Mouse (Mus musculus): Measurements from ENCODE around the gene Prkca. TPM values are rescaled to one million over a fixed set of nuclear protein-coding genes. Genes with fewer than 3 reads are reported as not detected.

Prkca gene
- polyA plus RNA-seq, 1 experiment from 2014 or later = 19.8 TPM

DNA sequence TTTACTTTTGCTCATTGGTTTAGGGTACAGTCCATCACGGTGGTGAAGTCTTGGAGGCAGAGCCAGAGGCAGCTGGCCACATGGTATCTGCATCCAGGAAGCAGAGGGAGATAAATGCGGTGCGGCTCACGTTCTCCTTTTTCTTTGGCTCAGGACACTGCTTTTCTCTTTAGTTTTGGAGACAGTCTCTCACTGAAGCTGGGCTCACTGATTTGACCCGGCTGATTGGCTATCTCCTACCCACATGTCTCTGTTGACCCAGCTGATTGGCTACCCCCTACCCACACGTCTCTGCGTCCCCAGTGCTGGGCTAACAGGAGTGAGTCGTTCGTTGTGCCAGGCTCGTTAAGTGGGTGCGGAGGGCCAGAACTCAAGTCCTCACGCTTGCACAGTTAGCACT, 315.3 kb downstream of the Prkca start:
- no peak overlapping the region for H3K27ac ChIP-seq (ENCODE audit: low read depth)
- DNase-seq (ENCODE audit: low spot score) = no peak
- H3K4me3 ChIP-seq (ENCODE audit: low read depth, low read length) = no peak overlapping the region
- 0 out of 2 replicates have a peak, but pooled peaks cover 2% of the 10 kb centered on the region for H3K4me1 ChIP-seq (replicated peaks; ENCODE audit: control insufficient read depth, insufficient read depth, low read length)
- H3K4me2 ChIP-seq (ENCODE audit: low read length) = no peak overlapping the region
- no peaks in the 10 kb centered on the region for H3K27me3 ChIP-seq (replicated peaks; ENCODE audit: control insufficient read depth, insufficient read depth, low read length)
- no peaks in the 10 kb centered on the region for H3K9me3 ChIP-seq (ENCODE audit: control insufficient read depth, low read length)
- 56% methylated on average over 12 of the region's 12 CpGs for WGBS
- H3K36me3 ChIP-seq (ENCODE audit: control insufficient read depth, insufficient read depth, low read length) = no peaks in the 10 kb centered on the region
- ATAC-seq (replicated peaks; ENCODE audit: low FRiP score, low TSS enrichment, low read depth) = no peak
- H3K9ac ChIP-seq (ENCODE audit: low read length) = no peak overlapping the region

DNA sequence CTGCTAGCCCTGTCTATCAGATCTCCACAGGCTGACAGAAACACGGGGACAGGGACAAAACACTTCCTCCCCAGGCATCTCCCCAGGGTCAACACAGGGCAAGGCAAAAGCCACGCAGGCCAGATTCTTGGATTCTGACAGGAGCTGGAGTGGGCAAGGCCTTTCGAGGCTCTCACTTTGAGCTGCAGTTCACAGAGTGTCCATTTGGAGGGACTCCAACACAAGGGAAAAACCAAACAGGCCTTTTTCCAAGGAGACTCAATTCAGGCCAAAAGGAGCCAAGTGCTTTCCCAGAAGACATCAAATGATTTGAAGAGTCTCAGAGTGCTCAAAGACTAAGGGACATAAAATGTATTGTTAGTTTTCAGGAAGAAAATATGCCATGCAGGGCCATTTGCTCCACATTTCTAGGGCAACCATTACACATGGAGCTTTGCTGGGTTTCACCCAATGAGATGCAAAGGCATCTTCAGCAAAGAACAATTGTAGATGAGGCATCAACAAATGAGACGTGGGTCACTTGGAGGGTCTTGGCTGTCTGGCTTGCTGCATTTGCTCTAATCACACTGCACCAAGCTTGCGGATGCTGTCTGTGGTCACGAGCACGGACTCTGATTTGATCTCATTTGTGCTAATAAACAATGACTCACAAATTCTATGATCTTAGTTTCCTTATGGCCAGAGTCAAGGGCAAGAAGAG, 317.9 kb downstream of the Prkca start:
- Histone ChIP-seq H3K9ac (ENCODE audit: low read length) (no peak overlapping the region), H3K9me3 (ENCODE audit: control insufficient read depth, low read length) (no peaks in the 10 kb centered on the region), H3K27ac (ENCODE audit: low read depth) (no peak overlapping the region), H3K27me3 (replicated peaks; ENCODE audit: control insufficient read depth, insufficient read depth, low read length) (no peaks in the 10 kb centered on the region), H3K4me3 (ENCODE audit: low read depth, low read length) (no peak overlapping the region), H3K4me1 (replicated peaks; ENCODE audit: control insufficient read depth, insufficient read depth, low read length) (0 out of 2 replicates have a peak, but pooled peaks cover 6% of the 10 kb centered on the region), H3K4me2 (ENCODE audit: low read length) (no peak overlapping the region), H3K36me3 (ENCODE audit: control insufficient read depth, insufficient read depth, low read length) (no peaks in the 10 kb centered on the region)
- ATAC-seq (replicated peaks; ENCODE audit: low FRiP score, low TSS enrichment, low read depth) (no peak), DNase-seq (ENCODE audit: low spot score) (peak; percentile 69)
- WGBS = 58% methylated on average over 7 of the region's 7 CpGs

DNA sequence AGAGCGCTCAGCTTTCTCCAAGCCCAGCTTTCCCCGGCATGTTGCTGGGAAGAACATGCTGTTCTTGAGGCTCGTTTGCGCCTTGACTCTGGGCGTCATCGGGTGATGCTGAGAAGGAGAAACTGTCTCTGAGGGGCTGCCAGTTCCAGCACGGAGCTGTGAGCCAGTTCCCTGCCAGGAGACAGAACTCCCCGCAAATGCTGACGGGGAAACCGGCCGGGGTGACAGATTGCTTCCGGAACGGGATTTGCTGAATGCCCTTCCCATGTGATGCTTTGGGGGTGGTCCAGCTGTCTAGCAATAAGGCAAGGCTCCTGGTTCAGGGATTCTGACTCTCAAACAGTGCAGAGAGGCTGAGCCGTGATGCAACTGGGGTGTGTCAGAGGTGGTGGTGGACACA, 320.5 kb downstream of the Prkca start:
- ATAC-seq (replicated peaks; ENCODE audit: low FRiP score, low TSS enrichment, low read depth) (no peak), DNase-seq (ENCODE audit: low spot score) (no peak)
- H3K27ac ChIP-seq (ENCODE audit: low read depth) = no peak overlapping the region
- H3K4me1 ChIP-seq (replicated peaks; ENCODE audit: control insufficient read depth, insufficient read depth, low read length) = 0 out of 2 replicates have a peak, but pooled peaks cover 6% of the 10 kb centered on the region
- no peaks in the 10 kb centered on the region for H3K9me3 ChIP-seq (ENCODE audit: control insufficient read depth, low read length)
- no peak overlapping the region for H3K9ac ChIP-seq (ENCODE audit: low read length)
- WGBS = 39% methylated on average over 14 of the region's 14 CpGs
- no peaks in the 10 kb centered on the region for H3K27me3 ChIP-seq (replicated peaks; ENCODE audit: control insufficient read depth, insufficient read depth, low read length)
- no peaks in the 10 kb centered on the region for H3K36me3 ChIP-seq (ENCODE audit: control insufficient read depth, insufficient read depth, low read length)
- no peak overlapping the region for H3K4me2 ChIP-seq (ENCODE audit: low read length)
- no peak overlapping the region for H3K4me3 ChIP-seq (ENCODE audit: low read depth, low read length)

DNA sequence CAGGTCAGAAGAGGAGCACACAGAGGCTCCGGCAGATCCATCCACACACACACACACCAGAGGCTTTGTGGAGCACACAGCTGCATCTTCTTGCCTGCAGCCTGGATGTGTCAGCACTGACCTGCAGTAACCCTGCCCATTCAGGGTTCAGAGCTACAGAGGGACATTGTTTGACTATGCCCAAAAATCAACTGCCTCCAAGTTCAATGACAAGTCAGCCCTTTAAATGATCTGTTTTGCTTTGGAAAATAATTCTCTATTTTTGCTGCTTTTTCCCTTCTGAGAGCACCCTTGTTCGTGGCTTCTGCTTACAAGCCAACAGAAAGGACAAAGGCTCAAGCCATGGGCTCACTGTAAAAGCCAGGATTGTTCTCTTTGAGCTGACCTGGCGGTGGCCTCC, 322.8 kb downstream of the Prkca start:
- no peak overlapping the region for H3K4me3 ChIP-seq (ENCODE audit: low read depth, low read length)
- no peaks in the 10 kb centered on the region for H3K36me3 ChIP-seq (ENCODE audit: control insufficient read depth, insufficient read depth, low read length)
- no peak for DNase-seq (ENCODE audit: low spot score)
- no peaks in the 10 kb centered on the region for H3K27me3 ChIP-seq (replicated peaks; ENCODE audit: control insufficient read depth, insufficient read depth, low read length)
- 57% methylated on average over 3 of the region's 3 CpGs for WGBS
- no peaks in the 10 kb centered on the region for H3K9me3 ChIP-seq (ENCODE audit: control insufficient read depth, low read length)
- H3K4me1 ChIP-seq (replicated peaks; ENCODE audit: control insufficient read depth, insufficient read depth, low read length) = 0 out of 2 replicates have a peak, but pooled peaks cover 6% of the 10 kb centered on the region
- no peak overlapping the region for H3K27ac ChIP-seq (ENCODE audit: low read depth)
- no peak overlapping the region for H3K4me2 ChIP-seq (ENCODE audit: low read length)
- ATAC-seq (replicated peaks; ENCODE audit: low FRiP score, low TSS enrichment, low read depth) = peak; percentile 52; the same call in 1 of the 2 replicates
- no peak overlapping the region for H3K9ac ChIP-seq (ENCODE audit: low read length)

DNA sequence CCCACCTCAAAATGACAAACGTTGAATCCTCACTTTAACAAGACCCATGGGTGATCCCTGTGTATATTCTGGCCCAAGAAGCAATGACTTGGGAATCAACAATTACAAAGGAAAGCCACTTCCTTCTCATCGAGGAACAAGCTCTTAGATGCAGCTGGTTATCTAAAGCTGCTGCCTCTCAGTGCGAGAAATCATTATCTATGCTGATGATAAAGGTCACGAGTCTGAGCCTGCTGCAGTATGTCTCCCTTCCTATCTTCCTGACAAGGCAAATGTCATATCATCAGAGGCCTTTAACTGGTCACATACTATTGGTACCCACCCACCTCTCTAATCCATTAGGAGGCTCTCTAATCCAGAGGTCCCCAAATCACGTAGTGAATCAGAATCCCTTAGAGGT, 328.4 kb downstream of the Prkca start:
- H3K36me3 ChIP-seq (ENCODE audit: control insufficient read depth, insufficient read depth, low read length) = no peaks in the 10 kb centered on the region
- H3K9me3 ChIP-seq (ENCODE audit: control insufficient read depth, low read length) = no peaks in the 10 kb centered on the region
- no peaks in the 10 kb centered on the region for H3K4me1 ChIP-seq (replicated peaks; ENCODE audit: control insufficient read depth, insufficient read depth, low read length)

DNA sequence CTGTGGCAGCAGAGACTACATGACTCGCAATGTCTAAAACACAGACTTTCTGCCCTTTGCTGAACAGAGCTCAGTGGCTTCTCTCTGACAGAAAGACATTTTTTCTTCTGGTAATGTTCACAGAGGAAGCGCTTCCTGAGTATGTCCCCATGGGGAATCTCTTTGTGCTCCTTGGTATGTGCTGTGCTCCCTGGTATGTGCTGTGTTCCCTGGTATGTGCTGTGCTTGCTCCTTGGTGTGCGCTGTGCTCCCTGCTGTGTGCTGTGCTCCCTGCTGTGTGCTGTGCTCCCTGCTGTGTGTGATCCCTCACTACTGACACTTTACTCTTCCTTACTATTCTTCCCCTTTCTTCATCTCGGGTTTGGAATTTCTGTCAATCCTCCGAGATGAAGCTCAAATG, 330.3 kb downstream of the Prkca start:
- Histone ChIP-seq H3K9ac (ENCODE audit: low read length) (no peak overlapping the region), H3K27me3 (replicated peaks; ENCODE audit: control insufficient read depth, insufficient read depth, low read length) (no peaks in the 10 kb centered on the region), H3K4me2 (ENCODE audit: low read length) (no peak overlapping the region), H3K27ac (ENCODE audit: low read depth) (no peak overlapping the region), H3K9me3 (ENCODE audit: control insufficient read depth, low read length) (no peaks in the 10 kb centered on the region), H3K4me3 (ENCODE audit: low read depth, low read length) (no peak overlapping the region), H3K4me1 (replicated peaks; ENCODE audit: control insufficient read depth, insufficient read depth, low read length) (no peaks in the 10 kb centered on the region), H3K36me3 (ENCODE audit: control insufficient read depth, insufficient read depth, low read length) (no peaks in the 10 kb centered on the region)
- ATAC-seq (replicated peaks; ENCODE audit: low FRiP score, low TSS enrichment, low read depth) (no peak), DNase-seq (ENCODE audit: low spot score) (no peak)
- WGBS = 57% methylated on average over 5 of the region's 5 CpGs

More for the DNA sequence above, 328.4 kb downstream of the Prkca start:
- H3K4me3 ChIP-seq (ENCODE audit: low read depth, low read length) = no peak overlapping the region
- H3K27ac ChIP-seq (ENCODE audit: low read depth) = no peak overlapping the region
- no peak overlapping the region for H3K4me2 ChIP-seq (ENCODE audit: low read length)
- no peaks in the 10 kb centered on the region for H3K27me3 ChIP-seq (replicated peaks; ENCODE audit: control insufficient read depth, insufficient read depth, low read length)
- no peak overlapping the region for H3K9ac ChIP-seq (ENCODE audit: low read length)
- no peak for ATAC-seq (replicated peaks; ENCODE audit: low FRiP score, low TSS enrichment, low read depth)
- DNase-seq (ENCODE audit: low spot score) = no peak
- WGBS = 60% methylated on average over 5 of the region's 5 CpGs

DNA sequence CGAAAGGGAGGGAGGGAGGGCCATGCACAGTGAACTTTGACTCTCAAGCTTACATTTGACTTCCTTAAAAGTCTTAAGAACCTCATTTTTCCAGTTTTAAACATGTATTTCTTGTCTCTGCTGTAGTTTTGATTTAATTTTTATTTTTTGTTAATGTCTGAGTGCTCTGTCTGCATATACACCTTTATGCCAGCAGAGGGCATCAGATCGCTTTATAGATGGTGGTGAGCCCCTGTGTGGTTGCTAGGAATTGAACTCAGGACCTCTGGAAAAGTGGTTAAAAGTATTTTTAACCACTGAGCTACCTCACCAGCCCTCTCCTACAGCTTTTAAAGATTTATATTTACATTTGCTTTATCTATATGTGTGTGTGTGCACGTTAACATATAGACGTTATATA, 333.3 kb downstream of the Prkca start:
- WGBS = 74% methylated on average over 4 of the region's 4 CpGs
- H3K36me3 ChIP-seq (ENCODE audit: control insufficient read depth, insufficient read depth, low read length) = no peaks in the 10 kb centered on the region
- H3K9ac ChIP-seq (ENCODE audit: low read length) = no peak overlapping the region
- H3K4me1 ChIP-seq (replicated peaks; ENCODE audit: control insufficient read depth, insufficient read depth, low read length) = no peaks in the 10 kb centered on the region
- no peak overlapping the region for H3K27ac ChIP-seq (ENCODE audit: low read depth)
- no peaks in the 10 kb centered on the region for H3K9me3 ChIP-seq (ENCODE audit: control insufficient read depth, low read length)
- no peaks in the 10 kb centered on the region for H3K27me3 ChIP-seq (replicated peaks; ENCODE audit: control insufficient read depth, insufficient read depth, low read length)
- no peak for DNase-seq (ENCODE audit: low spot score)
- no peak overlapping the region for H3K4me3 ChIP-seq (ENCODE audit: low read depth, low read length)
- H3K4me2 ChIP-seq (ENCODE audit: low read length) = no peak overlapping the region
- no peak for ATAC-seq (replicated peaks; ENCODE audit: low FRiP score, low TSS enrichment, low read depth)

DNA sequence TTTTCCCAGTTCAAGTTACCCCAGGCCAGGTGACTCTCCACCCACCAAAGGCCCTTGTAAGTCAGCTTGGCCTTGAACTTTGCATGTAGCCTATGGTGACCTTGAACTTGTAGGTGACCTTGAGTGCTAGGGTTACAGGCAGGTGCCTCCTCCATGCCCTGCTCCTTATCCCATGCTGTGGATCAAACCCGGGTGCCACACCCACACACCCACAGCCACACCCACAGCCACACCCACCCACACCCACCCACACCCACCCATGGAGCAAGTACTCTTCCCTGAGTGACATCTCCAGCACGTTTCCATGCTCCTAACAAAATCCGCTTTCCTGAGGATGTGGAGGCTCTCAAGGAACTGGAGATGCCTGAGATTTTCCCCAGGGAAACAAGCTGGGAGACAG, 344.8 kb downstream of the Prkca start:
- no peaks in the 10 kb centered on the region for H3K9me3 ChIP-seq (ENCODE audit: control insufficient read depth, low read length)
- no peaks in the 10 kb centered on the region for H3K36me3 ChIP-seq (ENCODE audit: control insufficient read depth, insufficient read depth, low read length)
- H3K27ac ChIP-seq (ENCODE audit: low read depth) = no peak overlapping the region
- DNase-seq (ENCODE audit: low spot score) (no peak), ATAC-seq (replicated peaks; ENCODE audit: low FRiP score, low TSS enrichment, low read depth) (no peak)
- WGBS = 80% methylated on average over 3 of the region's 3 CpGs
- no peak overlapping the region for H3K4me3 ChIP-seq (ENCODE audit: low read depth, low read length)
- no peak overlapping the region for H3K9ac ChIP-seq (ENCODE audit: low read length)
- no peaks in the 10 kb centered on the region for H3K27me3 ChIP-seq (replicated peaks; ENCODE audit: control insufficient read depth, insufficient read depth, low read length)
- H3K4me2 ChIP-seq (ENCODE audit: low read length) = no peak overlapping the region
- H3K4me1 ChIP-seq (replicated peaks; ENCODE audit: control insufficient read depth, insufficient read depth, low read length) = no peaks in the 10 kb centered on the region
